Mouse (Mus musculus): ENCODE results near the gene Xxylt1.
A peak's percentile ranks its signal among the peaks of the same experiment; 100 is the strongest.

Xxylt1 gene

DNA sequence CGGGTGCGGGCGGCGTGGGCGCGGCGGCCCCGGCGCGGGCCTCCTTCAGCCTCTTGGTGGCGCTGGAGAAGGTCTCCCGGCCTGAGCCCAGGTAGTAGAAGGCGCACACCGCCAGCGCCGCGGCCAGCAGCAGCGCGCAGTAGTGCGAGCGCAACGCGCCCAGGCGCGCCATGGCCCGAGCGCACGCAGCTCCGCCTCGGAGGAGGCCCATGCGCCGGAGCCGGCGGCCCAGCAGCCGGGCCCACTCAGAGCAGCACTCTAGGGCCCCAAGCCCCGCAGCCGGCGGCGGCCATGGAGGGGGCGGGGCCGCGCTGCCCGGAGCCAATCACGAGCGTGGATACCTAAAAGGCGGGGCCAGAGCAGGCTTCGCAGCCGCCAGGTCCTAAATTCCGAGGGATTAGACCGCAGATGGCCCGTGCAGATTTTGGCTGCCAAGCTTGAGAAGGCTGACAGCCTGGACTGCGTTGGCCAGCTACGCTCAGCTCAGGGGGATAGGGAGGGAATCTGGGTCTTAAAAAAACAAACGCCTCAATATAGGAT lies at the start of gene Xxylt1:
Gene Xxylt1, minus strand, starts transcription at position 308 of the 540 bp plus-strand sequence.
- peak; percentile 97 for DNase-seq (ENCODE audit: inconsistent ontology term)

DNA sequence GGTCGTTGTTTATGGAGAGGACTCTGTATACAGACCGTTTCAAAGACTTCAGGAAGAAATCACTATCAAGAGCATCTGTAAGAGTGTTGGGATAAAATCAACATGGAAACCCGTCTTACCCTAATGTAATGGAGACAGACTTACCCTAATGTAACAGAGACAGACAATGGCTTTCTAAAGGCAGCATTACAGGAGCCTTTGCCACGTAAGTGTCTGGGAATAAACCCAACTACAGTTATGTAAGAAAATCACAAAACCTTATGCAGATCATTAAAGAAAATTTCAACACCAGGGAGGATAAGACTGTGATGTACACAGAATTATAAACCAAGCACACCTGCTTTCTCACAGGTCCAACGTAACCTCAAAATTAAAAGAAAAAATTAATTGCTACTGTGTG lies 46.9 kb upstream of the Xxylt1 start:
- DNase-seq (ENCODE audit: inconsistent ontology term): no peak

GRCm38 (mm10) chr16:31124991-31125390 lies 43.8 kb upstream of the Xxylt1 start:
- no peak for DNase-seq (ENCODE audit: inconsistent ontology term)

DNA sequence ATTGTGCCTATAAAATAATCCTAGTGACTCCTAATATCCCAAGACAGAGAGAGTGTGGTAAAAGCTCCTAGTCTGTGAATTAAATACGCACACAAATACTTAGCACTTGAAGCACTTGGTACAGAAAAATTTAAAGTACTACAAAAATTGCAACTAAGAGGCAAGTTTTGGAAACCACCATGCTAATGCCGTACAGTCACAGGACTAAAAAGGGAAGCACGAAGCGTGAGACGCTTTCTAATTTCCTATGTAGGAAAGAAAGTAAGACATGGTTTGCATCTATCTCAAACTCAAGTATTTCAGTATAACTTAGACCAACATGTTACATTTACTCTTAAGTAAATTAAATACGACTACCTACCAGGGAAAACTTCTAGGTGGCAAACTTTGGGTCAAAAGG lies 40.4 kb upstream of the Xxylt1 start:
- DNase-seq (ENCODE audit: inconsistent ontology term): no peak

GRCm38 (mm10) chr16:31113596-31113995 lies 32.4 kb upstream of the Xxylt1 start:
- DNase-seq (ENCODE audit: inconsistent ontology term): no peak

- no peak for DNase-seq (ENCODE audit: inconsistent ontology term)
These were observed 20.1 kb upstream of the Xxylt1 start for GRCm38 (mm10) chr16:31101352-31101751.

DNA sequence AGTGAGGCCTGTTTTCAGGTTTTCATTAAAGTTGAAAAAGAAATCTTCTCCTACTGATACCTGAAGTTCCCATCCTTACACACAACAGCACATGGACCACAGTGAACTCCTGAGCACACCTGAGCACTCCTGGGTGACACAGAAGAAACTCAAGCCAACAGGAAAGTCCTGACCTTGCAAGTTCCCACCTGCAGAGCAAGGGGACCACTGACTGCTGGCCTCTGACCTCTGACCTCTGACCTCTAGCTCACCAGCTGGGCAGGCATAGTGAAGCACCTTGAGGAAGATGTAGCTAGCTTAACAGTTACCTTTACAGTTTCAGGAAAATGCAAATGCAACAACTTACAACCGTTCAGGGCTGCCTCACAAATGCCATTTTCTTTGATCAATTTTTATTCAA lies 18.7 kb upstream of the Xxylt1 start:
- DNase-seq (ENCODE audit: inconsistent ontology term): no peak

- no peak for DNase-seq (ENCODE audit: inconsistent ontology term)
These were observed 12.8 kb upstream of the Xxylt1 start for GRCm38 (mm10) chr16:31094036-31094435.

DNA sequence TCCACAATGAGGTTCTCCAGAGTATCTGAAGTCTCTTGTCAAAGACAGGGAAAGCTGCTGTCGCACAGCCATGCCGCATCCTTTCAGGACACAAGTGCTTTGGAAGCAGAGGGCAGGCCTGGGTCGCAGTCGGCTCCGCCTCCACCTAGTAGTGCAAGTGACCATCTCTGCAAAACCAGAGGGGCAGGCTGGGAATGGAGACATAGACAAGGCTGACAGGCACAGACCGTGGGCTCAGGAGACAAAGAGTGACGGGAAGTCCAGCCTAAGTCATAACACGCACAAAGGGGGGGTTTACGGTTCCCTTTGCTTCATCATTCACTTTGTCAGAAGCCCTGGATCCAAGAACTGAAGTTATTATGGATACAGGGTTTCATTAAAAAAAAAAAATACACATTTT lies 12.0 kb upstream of the Xxylt1 start:
- no peak for DNase-seq (ENCODE audit: inconsistent ontology term)

DNA sequence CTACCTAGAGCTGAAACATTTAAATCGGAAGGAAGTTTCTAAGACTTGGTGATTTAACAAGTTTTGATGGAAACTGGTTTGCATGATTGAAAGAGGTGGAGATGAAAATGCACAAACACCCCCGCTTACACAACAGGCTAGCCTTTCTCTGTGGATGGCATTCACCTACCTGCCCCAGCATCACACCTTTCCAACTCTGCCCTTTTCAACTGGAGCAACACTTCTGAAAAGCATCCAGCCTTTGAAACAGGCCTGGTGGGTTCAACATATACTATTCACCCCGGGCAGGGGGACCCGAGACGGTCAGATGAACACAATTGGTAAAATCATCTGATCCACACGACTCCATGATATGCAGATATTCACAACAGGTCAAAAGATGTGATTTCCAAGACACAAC lies 659 bp upstream of the Xxylt1 start:
- DNase-seq (ENCODE audit: inconsistent ontology term): no peak

DNA sequence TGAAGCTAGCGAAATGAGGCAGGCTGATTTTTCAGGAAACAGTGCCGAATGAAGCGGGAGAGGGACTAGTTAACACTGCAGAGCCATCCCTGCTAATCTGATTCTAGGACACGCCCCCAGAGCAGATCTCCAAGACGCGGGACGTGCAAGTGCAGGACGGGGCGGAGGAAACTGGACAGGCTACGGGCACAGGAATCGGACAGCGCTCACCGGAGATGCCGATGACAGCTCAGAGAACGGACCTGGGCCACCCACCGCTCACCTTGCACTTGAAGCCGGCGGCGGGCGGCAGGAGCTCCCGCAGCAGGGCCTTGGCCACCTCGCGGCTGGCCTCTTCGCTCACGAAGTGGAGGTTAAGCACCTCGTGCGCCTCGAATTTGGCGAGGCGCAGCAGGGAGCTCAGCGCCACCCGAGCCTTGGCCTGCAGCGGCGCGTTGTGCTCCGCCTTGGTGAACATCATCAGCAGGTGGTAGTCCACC lies 620 bp downstream of the Xxylt1 start:
- peak; percentile 73 for DNase-seq (ENCODE audit: inconsistent ontology term)

DNA sequence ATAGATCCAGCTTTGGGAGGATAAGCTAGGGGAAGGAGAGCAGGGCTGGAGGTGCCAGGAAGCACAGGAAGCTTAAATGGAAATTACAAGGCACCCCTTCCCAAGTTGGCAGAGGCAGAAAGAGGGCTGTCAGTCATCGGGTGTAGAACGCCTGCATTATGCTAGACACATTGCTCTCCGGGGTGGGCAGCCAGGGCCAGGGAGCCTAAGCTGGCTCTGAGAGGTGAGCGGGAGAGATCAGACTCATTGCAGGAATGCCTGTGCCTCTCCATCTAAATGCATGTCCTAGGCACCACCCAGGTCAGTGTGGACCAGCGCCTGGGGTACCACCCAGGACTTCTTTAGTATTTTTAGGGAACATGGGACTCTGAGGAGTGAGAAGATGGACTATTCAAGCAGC lies 3.8 kb downstream of the Xxylt1 start:
- no peak for DNase-seq (ENCODE audit: inconsistent ontology term)

GRCm38 (mm10) chr16:31076436-31076835 lies 4.8 kb downstream of the Xxylt1 start:
- no peak for DNase-seq (ENCODE audit: inconsistent ontology term)

DNA sequence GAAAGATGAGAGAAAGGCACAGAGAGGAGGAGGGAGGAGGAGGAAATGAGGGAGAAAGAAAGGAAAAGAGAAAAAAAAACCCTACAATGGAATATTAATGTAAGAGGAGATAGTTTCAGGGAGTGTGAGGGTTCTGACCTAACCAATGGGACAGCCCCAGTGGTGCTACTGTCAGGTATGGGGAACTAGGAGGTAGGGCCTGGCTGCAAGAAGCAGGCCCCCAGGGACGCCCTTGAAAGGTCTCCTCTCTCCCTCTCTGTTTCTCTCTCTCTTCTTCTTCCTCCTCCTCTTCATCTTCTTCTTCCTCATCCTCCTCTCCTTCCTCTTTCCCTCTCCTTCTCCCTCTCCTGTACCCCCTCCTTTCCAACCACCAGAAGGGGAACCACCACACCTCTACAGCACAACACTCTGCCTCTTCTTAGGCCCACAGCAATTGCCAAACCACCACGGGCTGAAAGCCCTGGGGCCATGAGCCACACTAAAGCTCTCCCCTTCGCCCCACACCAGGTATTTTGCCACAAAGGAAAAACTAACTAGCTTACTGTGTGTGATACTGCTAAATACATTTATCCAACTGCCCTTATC lies 6.8 kb downstream of the Xxylt1 start:
- no peak for DNase-seq (ENCODE audit: inconsistent ontology term)

- DNase-seq (ENCODE audit: inconsistent ontology term): no peak
These were observed 9.5 kb downstream of the Xxylt1 start for GRCm38 (mm10) chr16:31071731-31072130.

- peak; percentile 82 for DNase-seq (ENCODE audit: inconsistent ontology term)
These were observed 10.7 kb downstream of the Xxylt1 start for GRCm38 (mm10) chr16:31070358-31071133.

DNA sequence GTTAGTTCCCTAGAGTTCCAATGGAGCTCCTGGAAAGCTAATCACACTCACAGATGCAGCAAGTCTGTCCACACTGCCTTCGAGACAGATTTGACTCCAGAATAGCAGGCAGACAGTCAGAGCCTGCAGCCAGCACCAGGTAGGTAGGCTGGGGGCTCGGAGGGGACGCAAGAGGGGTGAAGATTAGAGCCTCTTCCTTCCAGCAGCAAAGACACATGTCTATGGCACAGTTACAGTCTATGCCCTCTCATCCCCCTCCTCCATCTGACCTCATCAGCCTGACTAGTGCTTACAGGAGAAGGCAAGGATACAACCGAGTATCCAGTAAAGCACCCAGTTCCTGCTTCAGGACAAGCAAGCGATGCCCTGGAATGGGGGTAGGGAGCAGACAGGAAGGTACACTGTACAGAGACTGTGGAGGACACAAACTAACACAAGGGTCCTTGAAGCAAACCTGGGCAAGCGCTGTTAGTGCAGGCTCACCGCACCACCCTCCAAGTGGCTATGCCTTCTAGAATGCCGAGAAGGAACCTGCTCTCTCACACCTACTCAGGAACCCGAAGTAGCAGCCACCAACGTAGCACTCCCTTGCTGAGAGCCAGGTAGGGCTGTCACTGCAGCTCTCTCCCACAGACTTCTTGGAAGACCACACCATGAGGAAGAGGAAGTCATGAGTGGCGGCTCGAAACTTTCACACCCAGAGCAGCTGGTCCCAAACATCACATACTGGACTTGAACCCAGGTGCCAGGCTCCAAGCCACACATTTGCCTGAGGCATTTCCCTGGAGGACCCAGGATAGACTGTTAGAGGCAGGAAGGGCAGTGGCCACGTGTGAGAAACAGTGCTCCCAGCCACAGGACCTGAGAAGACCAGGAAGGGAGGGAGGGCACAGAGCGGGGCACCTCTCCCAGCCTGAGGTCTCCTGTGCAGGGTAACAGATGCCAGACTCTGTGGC lies 11.7 kb downstream of the Xxylt1 start:
- no peak for DNase-seq (ENCODE audit: inconsistent ontology term)

- no peak for DNase-seq (ENCODE audit: inconsistent ontology term)
These were observed 13.0 kb downstream of the Xxylt1 start for GRCm38 (mm10) chr16:31068280-31068679.

- no peak for DNase-seq (ENCODE audit: inconsistent ontology term)
These were observed 14.7 kb downstream of the Xxylt1 start for GRCm38 (mm10) chr16:31066344-31067098.

- no peak for DNase-seq (ENCODE audit: inconsistent ontology term)
These were observed 16.4 kb downstream of the Xxylt1 start for GRCm38 (mm10) chr16:31064782-31065181.

- DNase-seq (ENCODE audit: inconsistent ontology term): no peak
These were observed 18.3 kb downstream of the Xxylt1 start for GRCm38 (mm10) chr16:31062918-31063317.
